Mouse (Mus musculus): ENCODE measurements around the gene Gm340. TPM values are rescaled to one million over a fixed set of nuclear protein-coding genes. Genes with fewer than 3 reads are reported as not detected.
A peak's percentile ranks its signal among the peaks of the same experiment; 100 is the strongest.

The Gm340 gene
- polyA plus RNA-seq, 1 experiment from 2014 or later, result 1.3 TPM

DNA sequence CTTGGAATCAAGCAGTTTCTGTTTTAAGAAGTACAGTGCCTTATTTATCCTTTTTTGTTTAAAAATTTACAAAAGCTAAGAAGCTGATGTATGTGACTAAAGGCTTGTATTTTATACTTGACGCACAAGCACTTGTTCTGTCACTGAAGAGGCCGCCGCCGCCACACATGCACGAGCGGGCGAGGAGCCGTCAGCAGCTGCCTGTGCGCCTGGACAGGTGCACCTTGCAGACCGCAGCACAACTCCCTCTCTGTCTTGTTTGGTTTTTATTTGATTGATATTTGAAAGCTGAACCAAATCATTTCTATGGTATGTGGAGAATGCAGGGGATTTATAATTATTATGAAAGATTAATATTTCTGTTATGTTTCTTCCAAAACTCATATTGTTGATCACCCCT, 4.6 kb downstream of the Gm340 start:
- Histone ChIP-seq H3K9me3 (replicated peaks) (no peaks in the 10 kb centered on the region), H3K4me3 (replicated peaks) (no peak overlapping the region), H3K27me3 (no peaks in the 10 kb centered on the region), H3K36me3 (peaks cover 42% of the 10 kb centered on the region), H3K4me1 (replicated peaks) (no peaks in the 10 kb centered on the region), H3K27ac (no peak overlapping the region), H3K4me2 (no peak overlapping the region), H3K9ac (no peak overlapping the region)
- WGBS (ENCODE audit: insufficient replicate concordance), result 91% methylated on average over 10 of the region's 10 CpGs
- DNase-seq (no peak), ATAC-seq (ENCODE audit: low read depth) (no peak)

GRCm38 (mm10) chr19:41587431-41588222, 5.5 kb downstream of the Gm340 start:
- Histone ChIP-seq H3K4me1 (replicated peaks) (no peaks in the 10 kb centered on the region), H3K4me2 (no peak overlapping the region), H3K27ac (no peak overlapping the region), H3K9ac (no peak overlapping the region), H3K36me3 (peaks cover 34% of the 10 kb centered on the region), H3K27me3 (no peaks in the 10 kb centered on the region), H3K9me3 (replicated peaks) (no peaks in the 10 kb centered on the region), H3K4me3 (replicated peaks) (no peak overlapping the region)
- ATAC-seq (ENCODE audit: low read depth) (no peak), DNase-seq (no peak)
- WGBS (ENCODE audit: insufficient replicate concordance), result 88% methylated on average over 20 of the region's 20 CpGs

DNA sequence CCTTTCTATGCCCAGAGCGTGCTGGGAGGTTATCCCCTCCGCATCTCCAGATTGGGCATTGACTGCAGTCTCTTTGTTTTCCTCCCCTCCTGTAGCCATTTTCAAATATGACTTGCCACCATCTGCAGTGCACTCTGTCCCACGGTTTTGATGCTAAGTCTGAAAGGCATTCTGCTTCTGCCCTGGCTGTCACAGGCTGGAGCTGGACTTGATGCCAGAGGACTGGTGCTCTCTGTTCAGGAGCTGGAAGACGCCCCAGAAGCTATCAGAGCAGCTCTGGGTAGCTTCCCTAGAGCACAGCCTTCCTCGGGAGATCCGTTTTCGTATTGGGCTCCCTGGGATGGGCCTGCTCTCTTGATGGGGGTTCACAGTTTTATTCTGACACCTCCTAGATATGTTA, 6.9 kb downstream of the Gm340 start:
- WGBS (ENCODE audit: insufficient replicate concordance), result 79% methylated on average over 7 of the region's 7 CpGs

DNA sequence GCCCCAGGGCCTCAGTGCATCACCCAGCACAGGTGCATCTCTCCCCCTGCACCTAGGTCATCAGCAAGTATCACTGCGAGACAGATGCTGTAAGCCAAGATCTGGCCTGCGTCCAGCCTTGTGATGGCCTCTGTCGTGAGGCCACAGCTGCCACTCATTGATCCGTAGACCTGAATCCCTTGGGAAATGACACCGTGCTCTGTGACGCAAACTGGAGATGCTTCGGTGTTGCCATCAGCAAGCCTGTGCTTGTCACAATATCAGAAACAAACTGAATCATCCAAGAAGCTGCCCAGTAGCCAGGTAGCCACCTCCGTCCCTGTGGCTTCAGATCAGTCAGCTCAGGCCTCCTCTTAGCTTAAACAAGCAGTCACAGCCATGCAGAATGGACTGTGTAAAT, 7.5 kb downstream of the Gm340 start:
- H3K9me3 ChIP-seq (replicated peaks), result no peaks in the 10 kb centered on the region
- H3K36me3 ChIP-seq, result peaks cover 13% of the 10 kb centered on the region
- H3K27me3 ChIP-seq, result no peaks in the 10 kb centered on the region
- ATAC-seq (ENCODE audit: low read depth) (no peak), DNase-seq (no peak)
- WGBS (ENCODE audit: insufficient replicate concordance), result 81% methylated on average over 8 of the region's 8 CpGs
- no peak overlapping the region for H3K4me3 ChIP-seq (replicated peaks)
- H3K9ac ChIP-seq, result no peak overlapping the region
- no peak overlapping the region for H3K27ac ChIP-seq
- no peak overlapping the region for H3K4me2 ChIP-seq
- no peaks in the 10 kb centered on the region for H3K4me1 ChIP-seq (replicated peaks)

More for the DNA sequence above, 6.9 kb downstream of the Gm340 start:
- H3K27me3 ChIP-seq, result no peaks in the 10 kb centered on the region
- DNase-seq, result no peak
- no peak overlapping the region for H3K4me3 ChIP-seq (replicated peaks)
- H3K9me3 ChIP-seq (replicated peaks), result no peaks in the 10 kb centered on the region
- H3K27ac ChIP-seq, result no peak overlapping the region
- peaks cover 20% of the 10 kb centered on the region for H3K36me3 ChIP-seq
- no peak for ATAC-seq (ENCODE audit: low read depth)
- H3K4me2 ChIP-seq, result no peak overlapping the region
- no peak overlapping the region for H3K9ac ChIP-seq
- H3K4me1 ChIP-seq (replicated peaks), result no peaks in the 10 kb centered on the region

DNA sequence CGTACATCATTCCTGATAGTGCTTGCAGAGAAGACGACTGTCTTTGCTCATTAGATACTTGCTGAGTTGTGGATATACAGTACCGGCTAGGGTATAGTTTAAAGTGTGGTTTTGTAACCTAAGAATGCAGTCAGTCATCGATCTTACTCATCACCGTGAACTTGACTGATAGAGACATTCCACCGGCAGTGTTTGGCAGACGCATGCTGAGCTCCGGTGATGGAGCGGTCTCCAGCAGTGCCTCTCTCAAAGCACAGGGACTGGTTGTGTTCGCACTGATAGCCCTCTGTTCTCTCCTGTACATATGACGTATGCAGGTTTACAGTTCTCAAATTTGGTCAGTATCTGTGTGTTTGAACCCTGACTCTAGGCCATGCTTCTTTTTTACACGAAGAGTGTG, 9.6 kb downstream of the Gm340 start:
- ATAC-seq (ENCODE audit: low read depth) (no peak), DNase-seq (no peak)
- 73% methylated on average over 12 of the region's 12 CpGs for WGBS (ENCODE audit: insufficient replicate concordance)
- Histone ChIP-seq H3K9me3 (replicated peaks) (no peaks in the 10 kb centered on the region), H3K4me3 (replicated peaks) (no peak overlapping the region), H3K4me2 (no peak overlapping the region), H3K9ac (no peak overlapping the region), H3K4me1 (replicated peaks) (no peaks in the 10 kb centered on the region), H3K36me3 (no peaks in the 10 kb centered on the region), H3K27ac (no peak overlapping the region), H3K27me3 (no peaks in the 10 kb centered on the region)

DNA sequence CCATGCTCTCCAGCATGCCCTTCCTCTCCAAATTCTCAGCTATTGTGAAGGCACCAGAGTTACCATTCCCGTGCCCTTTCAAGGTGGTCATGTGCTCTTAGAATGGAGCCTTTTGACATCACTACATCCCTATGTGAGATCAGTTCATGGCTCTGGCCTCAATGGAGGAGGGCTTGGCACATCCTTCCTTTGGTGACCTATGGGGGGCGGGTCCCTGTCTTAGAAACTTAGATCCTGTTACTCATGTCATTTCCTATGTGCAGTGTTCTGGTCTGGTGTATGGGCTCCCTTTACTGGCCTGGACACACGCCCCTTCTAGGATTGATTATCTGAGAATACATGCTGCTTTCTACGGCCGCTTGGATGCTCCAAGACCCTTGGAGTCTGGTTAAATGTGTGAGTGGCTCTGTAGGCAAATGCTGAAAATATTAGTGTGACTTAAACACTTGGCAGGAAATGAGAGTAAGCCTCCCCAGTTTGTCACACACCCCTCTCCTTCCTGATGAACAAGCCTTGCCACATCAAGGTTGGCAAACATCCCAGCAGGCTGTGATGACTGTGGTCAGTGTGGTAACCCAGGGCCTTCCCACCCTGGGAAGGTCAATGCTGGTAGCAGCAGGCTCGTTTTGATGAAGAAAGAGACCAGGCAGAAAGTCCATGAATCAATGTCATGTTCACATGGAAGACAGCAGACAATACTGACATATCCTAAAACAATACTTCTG, 15.2 kb downstream of the Gm340 start:
- Histone ChIP-seq H3K4me2 (no peak overlapping the region), H3K27ac (no peak overlapping the region), H3K4me3 (replicated peaks) (no peak overlapping the region), H3K4me1 (replicated peaks) (no peaks in the 10 kb centered on the region), H3K36me3 (no peaks in the 10 kb centered on the region), H3K9me3 (replicated peaks) (no peaks in the 10 kb centered on the region), H3K9ac (no peak overlapping the region), H3K27me3 (no peaks in the 10 kb centered on the region)
- WGBS (ENCODE audit: insufficient replicate concordance), result 57% methylated on average over 6 of the region's 6 CpGs
- ATAC-seq (ENCODE audit: low read depth), result 0 out of 2 replicates have a peak, but pooled peaks have one; percentile 23
- no peak for DNase-seq

DNA sequence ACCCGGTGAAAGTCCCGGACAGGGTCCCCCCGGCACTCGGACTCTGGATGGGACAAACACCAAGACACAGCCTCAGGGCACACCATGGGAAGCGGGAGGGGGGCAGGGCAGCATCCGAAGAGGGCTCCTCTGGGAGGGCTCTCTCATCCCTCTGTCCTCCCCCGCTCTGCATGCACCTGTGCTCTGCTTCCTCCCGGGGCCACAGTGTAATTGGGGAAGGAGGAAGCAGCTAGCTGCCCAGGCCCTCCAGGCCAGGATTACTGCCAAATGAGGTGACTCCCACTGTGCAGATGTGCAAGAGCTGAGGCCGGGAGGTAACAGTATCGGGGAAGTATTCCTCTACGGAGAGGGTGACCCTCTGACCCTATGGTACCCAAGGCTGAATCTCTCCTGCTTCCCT, 18.5 kb downstream of the Gm340 start:
- no peak for DNase-seq
- Histone ChIP-seq H3K9ac (no peak overlapping the region), H3K4me3 (replicated peaks) (no peak overlapping the region), H3K4me1 (replicated peaks) (no peaks in the 10 kb centered on the region), H3K27me3 (no peaks in the 10 kb centered on the region), H3K27ac (no peak overlapping the region), H3K9me3 (replicated peaks) (no peaks in the 10 kb centered on the region), H3K36me3 (no peaks in the 10 kb centered on the region), H3K4me2 (no peak overlapping the region)
- 64% methylated on average over 11 of the region's 11 CpGs for WGBS (ENCODE audit: insufficient replicate concordance)
- no peak for ATAC-seq (ENCODE audit: low read depth)

DNA sequence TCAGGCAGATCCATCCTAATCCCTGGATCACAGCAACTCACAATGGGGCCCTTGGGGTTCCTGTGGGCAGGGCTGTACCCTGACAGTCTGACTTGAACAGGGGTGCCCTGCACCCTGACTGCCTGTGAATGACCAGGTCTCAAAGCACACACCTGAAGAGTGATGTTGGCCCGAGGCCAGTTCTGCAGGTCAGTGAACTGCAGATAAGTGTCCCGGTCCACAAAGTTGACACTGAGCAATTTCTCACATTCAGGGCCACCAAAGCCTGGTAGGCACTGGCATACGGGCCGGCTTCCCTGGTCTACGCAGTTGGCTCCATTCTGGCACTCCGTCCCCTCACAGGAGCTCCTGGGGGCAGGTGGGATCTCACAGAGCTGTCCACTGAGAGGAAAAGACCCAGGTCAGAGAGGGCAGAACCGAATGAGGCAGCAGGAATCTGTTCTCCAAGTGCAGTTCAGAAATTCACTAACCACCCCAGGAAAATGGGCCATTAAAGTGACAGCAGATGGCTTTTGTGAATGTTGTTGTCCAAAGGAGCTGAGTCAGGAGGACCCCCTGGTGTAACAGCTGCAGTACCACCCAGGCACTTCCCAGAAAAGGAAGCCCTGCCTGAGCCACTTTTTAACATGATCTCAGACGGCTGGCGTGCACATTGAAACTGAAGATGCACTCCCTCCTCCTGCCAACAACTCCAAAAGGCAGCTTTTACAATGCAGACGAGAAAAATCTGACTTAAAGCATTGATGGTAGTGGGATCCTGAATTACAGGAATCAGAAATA, 24.2 kb downstream of the Gm340 start:
- Histone ChIP-seq H3K4me2 (no peak overlapping the region), H3K36me3 (no peaks in the 10 kb centered on the region), H3K9me3 (replicated peaks) (no peaks in the 10 kb centered on the region), H3K27ac (no peak overlapping the region), H3K4me1 (replicated peaks) (no peaks in the 10 kb centered on the region), H3K4me3 (replicated peaks) (no peak overlapping the region), H3K27me3 (no peaks in the 10 kb centered on the region), H3K9ac (no peak overlapping the region)
- DNase-seq (no peak), ATAC-seq (ENCODE audit: low read depth) (no peak)
- WGBS (ENCODE audit: insufficient replicate concordance), result 72% methylated on average over 10 of the region's 10 CpGs

- Histone ChIP-seq H3K4me3 (replicated peaks) (no peak overlapping the region), H3K36me3 (no peaks in the 10 kb centered on the region), H3K27ac (no peak overlapping the region), H3K9me3 (replicated peaks) (no peaks in the 10 kb centered on the region), H3K27me3 (no peaks in the 10 kb centered on the region), H3K4me1 (replicated peaks) (no peaks in the 10 kb centered on the region), H3K9ac (no peak overlapping the region), H3K4me2 (no peak overlapping the region)
- ATAC-seq (ENCODE audit: low read depth), result no peak
- DNase-seq, result no peak
- 58% methylated on average over 6 of the region's 6 CpGs for WGBS (ENCODE audit: insufficient replicate concordance)
Measured at GRCm38 (mm10) chr19:41611683-41612082, 29.5 kb downstream of the Gm340 start.

DNA sequence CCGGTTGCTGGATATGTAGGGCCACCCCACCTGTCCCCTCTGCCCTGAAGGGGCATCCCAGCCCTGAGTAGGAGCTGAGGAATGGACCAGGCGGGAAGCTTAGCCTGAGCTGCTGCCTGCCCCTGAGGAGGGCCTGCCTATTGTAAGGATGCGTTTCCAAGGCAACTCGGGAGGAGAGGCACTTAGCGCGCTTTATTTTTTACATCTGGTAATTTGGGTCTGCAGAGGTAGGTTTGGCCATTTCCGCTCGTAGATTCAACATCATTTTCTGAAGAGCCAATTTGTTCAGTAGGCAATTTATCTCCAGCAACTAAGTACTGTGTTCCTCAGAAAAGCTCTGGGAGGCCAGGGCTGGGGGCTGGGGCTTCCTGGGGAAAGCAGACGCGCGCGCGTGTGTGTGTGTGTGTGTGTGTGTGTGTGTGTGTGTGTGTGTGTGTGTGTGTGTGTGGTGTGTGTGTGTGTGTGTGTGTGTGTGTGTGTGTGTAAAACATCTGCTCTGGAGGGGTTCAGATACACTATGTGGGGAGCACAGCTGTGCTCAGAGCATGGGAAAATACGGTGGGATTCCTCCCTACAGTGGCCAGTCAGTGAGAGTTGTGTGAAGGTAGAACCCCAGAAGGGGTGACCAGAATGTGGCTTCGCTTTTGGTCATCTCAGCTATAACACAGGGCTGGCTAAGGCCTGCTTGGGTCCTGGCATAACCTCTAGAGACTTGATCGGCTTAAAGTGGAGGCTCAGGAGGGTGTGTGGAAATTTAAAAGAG, 31.3 kb downstream of the Gm340 start:
- Histone ChIP-seq H3K9me3 (replicated peaks) (no peaks in the 10 kb centered on the region), H3K9ac (no peak overlapping the region), H3K36me3 (no peaks in the 10 kb centered on the region), H3K4me2 (no peak overlapping the region), H3K4me1 (replicated peaks) (no peaks in the 10 kb centered on the region), H3K27ac (no peak overlapping the region), H3K27me3 (no peaks in the 10 kb centered on the region), H3K4me3 (replicated peaks) (no peak overlapping the region)
- 63% methylated on average over 16 of the region's 16 CpGs for WGBS (ENCODE audit: insufficient replicate concordance)
- ATAC-seq (ENCODE audit: low read depth), result no peak
- DNase-seq, result no peak
